Mouse (Mus musculus) limb, embryonic 14.5 days (tissue): ENCODE data around the gene Gcsam. TPM values are rescaled to one million over a fixed set of nuclear protein-coding genes. Genes with fewer than 3 reads are reported as not detected.

Experiments used
- ATAC-seq: fragments of 200-750 bp; cut with Nextera tagmentation; 2 replicates; pipeline ENCODE4 v1.8.0; 2017; ENCODE audit warnings: low read depth, moderate number of reproducible peaks, moderate TSS enrichment; ENCODE audit not compliant: low FRiP score
- DNase-seq: peaks from one replicate; pipeline ENCODE4 v3.0.0-alpha.2; 2015; ENCODE audit warnings: low spot score
- H3K27ac ChIP-seq: fragments of 300-500 bp; sonication (generic); replicated peaks from 2 replicates; pipeline ENCODE4 v1.5.1; 2014; ENCODE audit warnings: low read depth, mild to moderate bottlenecking, low read length, moderate library complexity, mixed read lengths
- H3K27me3 ChIP-seq: fragments of 300-500 bp; sonication (generic); 2 replicates; pipeline ENCODE4 v1.6.1; 2014; ENCODE audit warnings: low read length, mixed read lengths; ENCODE audit not compliant: control insufficient read depth, insufficient read depth
- H3K36me3 ChIP-seq: fragments of 300-500 bp; sonication (generic); 2 replicates; pipeline ENCODE4 v1.6.1; 2014; ENCODE audit warnings: mild to moderate bottlenecking, low read length, moderate library complexity, mixed read lengths; ENCODE audit not compliant: control insufficient read depth, insufficient read depth
- H3K4me1 ChIP-seq: fragments of 300-500 bp; sonication (generic); 2 replicates; pipeline ENCODE4 v1.6.1; 2014; ENCODE audit warnings: antibody characterized with exemption, low read length, mixed read lengths; ENCODE audit not compliant: control insufficient read depth, insufficient read depth
- H3K4me2 ChIP-seq: fragments of 300-500 bp; sonication (generic); replicated peaks from 2 replicates; pipeline ENCODE4 v1.6.1; 2014; ENCODE audit warnings: low read depth, mild to moderate bottlenecking, low read length, moderate library complexity; ENCODE audit not compliant: severe bottlenecking
- H3K4me3 ChIP-seq: fragments of 300-500 bp; sonication (generic); replicated peaks from 2 replicates; pipeline ENCODE4 v1.5.1; 2014; ENCODE audit warnings: low read length
- H3K9ac ChIP-seq: fragments of 300-500 bp; sonication (generic); 2 replicates; pipeline ENCODE4 v1.6.1; 2014; ENCODE audit warnings: mild to moderate bottlenecking, low read depth, low read length, moderate library complexity; ENCODE audit not compliant: severe bottlenecking
- H3K9me3 ChIP-seq: fragments of 300-500 bp; sonication (generic); 2 replicates; pipeline ENCODE4 v1.6.1; 2016; ENCODE audit warnings: low read length; ENCODE audit not compliant: control insufficient read depth
- POLR2A ChIP-seq: fragments of 200-500 bp; IDR thresholded peaks from 2 replicates; pipeline ENCODE4 v1.8.0; 2012; ENCODE audit warnings: inconsistent platforms, mild to moderate bottlenecking, moderate library complexity, borderline replicate concordance; ENCODE audit not compliant: insufficient read depth, insufficient read length; ENCODE audit errors: extremely low read depth
- WGBS: fragments of 180-500 bp; shearing (Covaris S2); extraction: QIAGEN DNeasy Blood & Tissue Kit; methylation state at CpG from one replicate; pipeline ENCODE4 v1.1.7; 2014; 5-methylcytosine and 5-hydroxymethylcytosine counted together
- polyA plus RNA-seq, 2 experiments: library from polyadenylated mRNA; depleted of rRNA in 1 of 2; stranded (reverse) in 1 of 2; unstranded in 1 of 2; fragments of >200 nt; fragmentation: Nextera tagmentation in 1 of 2; extraction: Ambion mirVana in 1 of 2; gene quantifications; 2 replicates each; pipeline versions ENCODE4 v1.2.1 to v1.2.3; 2012 to 2014

Gcsam gene
- polyA plus RNA-seq, 2 experiments: 0.68 to 1.6 TPM

DNA sequence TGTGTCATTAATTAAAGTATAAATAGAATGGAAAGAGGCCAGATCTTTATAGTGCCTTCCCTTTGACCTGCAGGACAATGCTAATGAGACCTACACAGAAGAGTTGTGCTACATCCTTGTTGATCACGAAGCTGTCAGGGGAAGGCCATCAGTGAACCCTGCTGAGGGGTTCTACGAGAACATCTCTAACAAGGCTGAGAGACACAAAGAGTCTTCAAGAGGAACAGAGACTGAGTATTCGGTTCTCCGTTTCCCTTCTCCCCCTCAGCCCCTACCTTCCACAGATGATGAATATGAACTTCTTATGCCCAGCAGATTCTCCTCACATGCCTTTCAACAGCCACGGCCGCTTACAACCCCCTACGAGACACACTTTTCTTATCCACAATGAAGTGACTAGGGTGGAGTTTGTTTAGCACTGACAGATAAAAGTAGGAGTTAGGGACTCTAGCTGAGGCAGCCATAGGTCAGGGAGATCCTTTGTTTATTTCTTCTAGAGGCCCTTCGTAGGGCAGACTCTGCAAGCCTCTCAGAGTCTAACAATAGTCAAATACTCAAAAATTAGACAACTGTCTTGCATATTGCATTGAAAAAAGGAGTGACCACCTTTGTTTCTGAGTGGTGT is 9.7 kb downstream of the Gcsam start:
- H3K9me3 ChIP-seq: no peaks in the 10 kb centered on the region
- H3K9ac ChIP-seq: no peak overlapping the region
- no peaks in the 10 kb centered on the region for H3K4me1 ChIP-seq
- H3K27me3 ChIP-seq: no peaks in the 10 kb centered on the region
- WGBS: 81% methylated on average over 8 of the region's 8 CpGs
- DNase-seq (no peak), ATAC-seq (no peak)
- no peak overlapping the region for H3K4me3 ChIP-seq
- no peak overlapping the region for H3K27ac ChIP-seq
- TF ChIP-seq POLR2A: no peak
- H3K36me3 ChIP-seq: no peaks in the 10 kb centered on the region
- H3K4me2 ChIP-seq: no peak overlapping the region

DNA sequence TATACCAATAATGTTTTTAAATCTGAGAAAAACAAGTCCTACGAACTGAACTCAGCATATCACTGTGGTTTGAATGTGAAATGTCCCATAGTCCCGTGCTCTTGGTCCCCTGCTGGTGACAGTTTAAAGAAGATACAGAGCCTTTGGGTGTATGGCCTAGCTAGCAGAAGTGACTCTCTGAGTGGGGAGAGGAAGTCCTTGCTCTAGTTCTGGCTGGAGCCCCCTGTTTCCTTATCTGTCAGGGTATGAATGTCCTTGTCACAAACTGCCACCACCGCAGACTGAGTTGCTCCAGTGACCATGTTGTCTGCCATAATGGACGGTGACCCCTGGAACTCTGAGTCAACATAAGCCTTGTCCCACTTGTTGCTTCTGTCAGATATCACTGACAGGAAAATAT is 13.1 kb downstream of the Gcsam start:
- no peak for TF ChIP-seq POLR2A

DNA sequence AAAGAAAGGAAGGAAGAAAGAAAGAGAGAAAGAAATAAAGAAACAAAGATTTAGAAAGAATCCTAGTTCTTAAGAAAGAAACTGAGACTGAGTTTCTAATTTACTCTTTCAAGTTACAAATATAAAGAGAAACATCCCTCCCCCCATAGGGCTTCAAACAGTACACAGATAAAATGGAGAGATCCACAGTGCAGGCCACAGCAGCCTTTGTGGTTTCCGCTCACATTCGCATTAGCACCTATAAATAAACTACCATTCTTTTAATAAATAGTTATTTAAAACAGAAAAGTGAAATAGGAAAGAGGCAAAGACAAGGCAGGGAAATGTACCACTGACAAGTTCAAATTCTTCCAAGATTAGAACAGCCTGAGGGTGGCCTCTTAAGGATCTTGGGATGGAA is 14.6 kb downstream of the Gcsam start:
- Histone ChIP-seq H3K36me3 (no peaks in the 10 kb centered on the region), H3K9me3 (no peaks in the 10 kb centered on the region), H3K4me1 (no peaks in the 10 kb centered on the region), H3K27ac (no peak overlapping the region), H3K27me3 (no peaks in the 10 kb centered on the region), H3K9ac (no peak overlapping the region), H3K4me3 (no peak overlapping the region), H3K4me2 (no peak overlapping the region)
- WGBS: 87% methylated on average over 2 of the region's 2 CpGs
- no peak for TF ChIP-seq POLR2A
- DNase-seq (no peak), ATAC-seq (no peak)

More for the DNA sequence above, 13.1 kb downstream of the Gcsam start:
- H3K4me2 ChIP-seq: no peak overlapping the region
- DNase-seq (no peak), ATAC-seq (no peak)
- no peak overlapping the region for H3K4me3 ChIP-seq
- no peak overlapping the region for H3K9ac ChIP-seq
- no peak overlapping the region for H3K27ac ChIP-seq
- H3K27me3 ChIP-seq: no peaks in the 10 kb centered on the region
- H3K4me1 ChIP-seq: no peaks in the 10 kb centered on the region
- 92% methylated on average over 4 of the region's 4 CpGs for WGBS
- no peaks in the 10 kb centered on the region for H3K36me3 ChIP-seq
- H3K9me3 ChIP-seq: no peaks in the 10 kb centered on the region

DNA sequence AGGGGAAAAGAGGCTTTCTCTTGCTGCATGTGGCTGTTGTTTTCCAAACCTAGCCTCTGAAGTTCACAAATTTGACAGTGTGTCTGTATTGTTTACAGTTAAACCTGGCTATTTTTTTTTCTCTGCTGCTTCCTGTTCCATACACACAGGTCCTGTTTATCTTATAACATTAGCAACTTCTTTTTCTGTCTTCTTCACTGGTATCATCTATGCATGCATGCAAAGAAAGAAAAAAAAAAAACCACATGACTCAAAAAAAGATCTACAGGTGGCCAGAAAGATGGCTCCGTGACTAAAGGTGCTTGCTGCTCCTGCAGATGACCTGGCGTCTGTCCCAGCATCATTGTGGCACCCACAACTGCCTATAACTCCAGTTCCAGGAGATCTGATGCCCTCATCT is 15.2 kb downstream of the Gcsam start:
- no peak overlapping the region for H3K9ac ChIP-seq
- no peaks in the 10 kb centered on the region for H3K9me3 ChIP-seq
- H3K36me3 ChIP-seq: no peaks in the 10 kb centered on the region
- no peak for TF ChIP-seq POLR2A
- 85% methylated on average over 2 of the region's 2 CpGs for WGBS
- no peaks in the 10 kb centered on the region for H3K27me3 ChIP-seq
- ATAC-seq (no peak), DNase-seq (no peak)
- no peaks in the 10 kb centered on the region for H3K4me1 ChIP-seq
- H3K27ac ChIP-seq: no peak overlapping the region
- H3K4me2 ChIP-seq: no peak overlapping the region
- no peak overlapping the region for H3K4me3 ChIP-seq

DNA sequence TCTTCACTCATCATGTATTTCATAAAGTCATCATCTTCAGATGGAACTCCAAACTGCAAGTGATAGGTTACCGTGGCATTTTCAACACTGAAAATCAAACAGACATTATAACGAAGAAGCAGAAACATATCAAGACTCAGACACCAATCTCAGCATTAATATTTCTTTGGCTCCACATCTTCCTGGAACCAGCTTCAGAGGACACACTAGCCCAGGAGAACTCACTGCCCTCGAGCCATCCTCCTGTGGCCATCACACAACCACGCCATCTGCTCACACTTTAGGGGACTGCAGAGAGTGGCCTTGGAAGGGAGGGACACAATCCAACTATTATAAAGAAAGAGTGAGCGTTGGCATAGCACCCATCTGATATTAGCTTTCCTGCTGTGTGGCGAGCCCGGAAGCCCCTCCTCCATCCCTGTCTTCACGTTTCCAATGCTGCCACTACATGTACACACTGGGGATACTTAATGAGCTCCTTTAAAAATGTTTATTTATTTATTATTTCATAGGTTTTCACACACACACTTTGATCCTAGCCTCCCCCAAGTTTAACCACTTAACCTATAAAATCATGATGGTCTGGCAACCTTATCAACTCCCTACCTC is 19.4 kb downstream of the Gcsam start:
- no peak overlapping the region for H3K27ac ChIP-seq
- H3K4me3 ChIP-seq: no peak overlapping the region
- ATAC-seq: no peak
- WGBS: 68% methylated on average over 8 of the region's 8 CpGs
- no peaks in the 10 kb centered on the region for H3K4me1 ChIP-seq
- no peak overlapping the region for H3K9ac ChIP-seq
- H3K9me3 ChIP-seq: no peaks in the 10 kb centered on the region
- H3K4me2 ChIP-seq: no peak overlapping the region
- H3K27me3 ChIP-seq: no peaks in the 10 kb centered on the region
- TF ChIP-seq POLR2A: no peak
- no peak for DNase-seq
- no peaks in the 10 kb centered on the region for H3K36me3 ChIP-seq
